Mouse (Mus musculus) heart, embryonic 16.5 days (tissue): ENCODE data around the gene Nmb. TPM values are rescaled to one million over a fixed set of nuclear protein-coding genes. Genes with fewer than 3 reads are reported as not detected.
A peak's percentile ranks its signal among the peaks of the same experiment; 100 is the strongest.
"Not testable (repeated sequence)": the region's sequence is repeated elsewhere in the genome, so short reads cannot be mapped to it uniquely, and the experiment has no call there.

ENCODE experiments used
- ATAC-seq: fragments of 200-750 bp; cut with Nextera tagmentation; replicated peaks from 2 replicates; pipeline ENCODE4 v1.8.0; 2017; ENCODE audit warnings: moderate number of reproducible peaks; ENCODE audit not compliant: insufficient read depth, low FRiP score; ENCODE audit errors: extremely low read depth
- H3K27ac ChIP-seq: fragments of 300-500 bp; sonication (generic); 2 replicates; pipeline ENCODE4 v1.5.1; 2014; ENCODE audit warnings: mild to moderate bottlenecking, low read length, control low read depth, moderate library complexity
- H3K27me3 ChIP-seq: fragments of 300-500 bp; sonication (generic); 2 replicates; pipeline ENCODE4 v1.6.1; 2014; ENCODE audit warnings: low read length, mixed read lengths; ENCODE audit not compliant: control insufficient read depth, insufficient read depth
- H3K36me3 ChIP-seq: fragments of 300-500 bp; sonication (generic); 2 replicates; pipeline ENCODE4 v1.6.1; 2014; ENCODE audit not compliant: control insufficient read depth, insufficient read depth
- H3K4me1 ChIP-seq: fragments of 300-500 bp; sonication (generic); 2 replicates; pipeline ENCODE4 v1.6.1; 2014; ENCODE audit warnings: low read length, mixed read lengths; ENCODE audit not compliant: control insufficient read depth, insufficient read depth
- H3K4me2 ChIP-seq: fragments of 300-500 bp; sonication (generic); 2 replicates; pipeline ENCODE4 v1.6.1; 2014; ENCODE audit warnings: low read depth, mild to moderate bottlenecking, control low read depth, low read length
- H3K4me3 ChIP-seq: fragments of 300-500 bp; sonication (generic); 2 replicates; pipeline ENCODE4 v1.5.1; 2014; ENCODE audit warnings: mild to moderate bottlenecking, control low read depth, low read length
- H3K9ac ChIP-seq: fragments of 300-500 bp; sonication (generic); 2 replicates; pipeline ENCODE4 v1.6.1; 2014; ENCODE audit warnings: low read length, control low read depth
- H3K9me3 ChIP-seq: fragments of 300-500 bp; sonication (generic); replicated peaks from 2 replicates; pipeline ENCODE4 v1.6.1; 2016; ENCODE audit warnings: low read length; ENCODE audit not compliant: control insufficient read depth
- WGBS: fragments of 180-500 bp; shearing (Covaris S2); extraction: QIAGEN DNeasy Blood & Tissue Kit; methylation state at CpG from one replicate; pipeline ENCODE4 v1.1.7; 2014; 5-methylcytosine and 5-hydroxymethylcytosine counted together
- polyA plus RNA-seq: library from polyadenylated mRNA; unstranded; fragments of >200 nt; fragmentation: Nextera tagmentation; extraction: Ambion mirVana; gene quantifications from 2 replicates; pipeline ENCODE4 v1.2.1, GENCODE M21; 2015

Nmb gene
- polyA plus RNA-seq = 4.9 and 5.8 TPM in 2 replicates

DNA sequence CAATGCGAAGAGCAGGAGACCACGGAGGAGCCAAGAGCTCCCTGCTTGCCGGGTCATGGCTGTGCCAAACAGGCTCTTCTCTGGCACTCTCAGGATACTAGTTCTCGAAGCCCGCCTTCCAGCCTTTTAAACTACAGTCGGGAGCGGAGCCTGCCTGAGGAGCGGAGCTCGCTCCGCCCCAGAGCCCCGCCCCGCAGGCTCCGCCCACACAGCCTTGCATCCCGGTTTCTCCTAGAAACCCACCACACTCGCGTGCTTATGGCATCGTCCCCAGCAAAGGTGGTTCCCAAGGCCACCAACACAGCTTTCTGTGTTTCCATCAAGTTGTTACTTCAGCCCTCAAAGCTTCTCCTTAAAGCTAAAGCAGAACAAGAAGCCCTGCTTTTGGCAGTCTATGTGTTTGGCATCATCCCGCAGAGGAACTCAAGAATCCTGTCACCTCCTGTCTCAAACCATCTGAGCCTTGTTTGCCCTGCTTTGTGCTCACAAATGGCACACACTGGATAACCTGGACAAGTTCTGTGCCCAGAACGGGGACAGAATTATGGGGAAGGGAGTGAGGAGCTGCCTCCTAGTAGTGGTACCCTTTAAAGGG is at the start of gene Nmb:
Gene Nmb (minus strand): TSS at position 156 of the 595 bp plus-strand sequence.
- Histone ChIP-seq H3K27me3 (no peaks in the 10 kb centered on the region), H3K27ac (no peak within 1 kb of the TSS), H3K36me3 (0 out of 2 replicates have a peak, but pooled peaks cover 3% of the 10 kb centered on the region), H3K9ac (peak within 1 kb of the TSS; percentile 75), H3K4me3 (peak within 1 kb of the TSS; percentile 62), H3K4me2 (peak within 1 kb of the TSS; percentile 89), H3K4me1 (peaks cover 17% of the 10 kb centered on the region), H3K9me3 (no peaks in the 10 kb centered on the region)
- peak; percentile 38; the same call in 1 of the 2 replicates for ATAC-seq
- 2% methylated on average over 19 of the region's 19 CpGs for WGBS

DNA sequence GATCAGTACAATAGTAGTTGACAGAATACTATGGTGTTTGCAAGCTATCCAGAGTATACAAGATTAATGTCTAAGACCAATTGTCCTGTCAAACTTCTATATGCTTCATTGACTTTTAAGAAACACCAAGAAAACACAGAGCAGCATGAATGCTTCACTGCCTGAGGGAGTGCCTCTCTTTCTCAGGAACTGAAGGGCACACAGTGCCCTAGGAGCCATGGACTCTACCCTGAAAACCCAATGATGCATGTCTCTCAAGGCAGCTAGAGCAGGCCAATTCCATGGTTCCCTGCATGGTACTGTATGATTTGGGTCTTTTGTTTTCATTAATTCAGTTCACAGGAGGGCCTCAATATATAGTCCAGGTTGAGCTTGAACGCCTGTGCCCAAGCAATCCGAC is 49.4 kb upstream of the Nmb start:
- Histone ChIP-seq H3K36me3 (no peaks in the 10 kb centered on the region), H3K27me3 (no peaks in the 10 kb centered on the region), H3K27ac (no peak overlapping the region), H3K4me1 (no peaks in the 10 kb centered on the region), H3K9me3 (no peaks in the 10 kb centered on the region), H3K4me2 (no peak overlapping the region), H3K4me3 (no peak overlapping the region), H3K9ac (no peak overlapping the region)
- WGBS = 85% methylated on average over 2 of the region's 2 CpGs
- ATAC-seq = no peak

- Histone ChIP-seq H3K9ac (no peak overlapping the region), H3K36me3 (no peaks in the 10 kb centered on the region), H3K27me3 (no peaks in the 10 kb centered on the region), H3K4me1 (no peaks in the 10 kb centered on the region), H3K4me2 (no peak overlapping the region), H3K27ac (no peak overlapping the region), H3K4me3 (no peak overlapping the region), H3K9me3 (no peaks in the 10 kb centered on the region)
- no peak for ATAC-seq
- WGBS = 57% methylated on average over 3 of the region's 3 CpGs
Observed at GRCm38 (mm10) chr7:80952140-80952539, 47.3 kb upstream of the Nmb start.

DNA sequence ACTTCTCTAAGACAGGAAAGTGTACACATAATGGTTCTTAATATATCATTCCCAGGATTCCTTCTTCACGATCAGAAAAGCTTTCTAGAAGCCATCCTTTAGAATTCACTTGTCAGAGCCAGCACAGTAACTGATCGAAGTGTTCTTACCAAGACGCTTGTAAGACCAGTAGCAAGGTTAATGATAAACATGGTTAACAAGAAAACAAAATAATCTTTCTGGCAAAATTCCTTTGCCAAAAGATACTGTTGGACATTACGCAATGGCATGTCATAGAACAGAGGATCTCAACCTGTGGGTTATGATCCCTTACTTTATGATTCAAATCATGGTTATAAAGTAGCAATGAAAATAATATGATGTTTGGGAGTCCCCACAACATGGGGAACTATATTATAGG is 46.6 kb upstream of the Nmb start:
- no peak for ATAC-seq
- Histone ChIP-seq H3K27ac (no peak overlapping the region), H3K9ac (no peak overlapping the region), H3K4me2 (no peak overlapping the region), H3K36me3 (no peaks in the 10 kb centered on the region), H3K27me3 (no peaks in the 10 kb centered on the region), H3K4me3 (no peak overlapping the region), H3K4me1 (peaks cover 4% of the 10 kb centered on the region), H3K9me3 (no peaks in the 10 kb centered on the region)
- WGBS = 78% methylated on average over 4 of the region's 4 CpGs

GRCm38 (mm10) chr7:80947445-80948350 is 42.8 kb upstream of the Nmb start, which contains the start of gene Sec11a:
Sec11a (minus strand) TSS chr7:80947780.
- 3% methylated on average over 44 of the region's 44 CpGs for WGBS
- Histone ChIP-seq H3K9ac (peak within 1 kb of the TSS; percentile 94), H3K4me2 (peak within 1 kb of the TSS; percentile 93), H3K27ac (peak within 1 kb of the TSS; percentile 98), H3K4me1 (peaks cover 12% of the 10 kb centered on the region), H3K36me3 (no peaks in the 10 kb centered on the region), H3K27me3 (no peaks in the 10 kb centered on the region), H3K4me3 (peak within 1 kb of the TSS; percentile 98), H3K9me3 (no peaks in the 10 kb centered on the region)
- peak; percentile 100 for ATAC-seq

GRCm38 (mm10) chr7:80939808-80940207 is 34.9 kb upstream of the Nmb start:
- 90% methylated on average over 4 of the region's 4 CpGs for WGBS
- ATAC-seq = no peak
- Histone ChIP-seq H3K27ac (no peak overlapping the region), H3K27me3 (no peaks in the 10 kb centered on the region), H3K36me3 (peaks cover 3% of the 10 kb centered on the region; the same call in 1 of the 2 replicates), H3K9me3 (no peaks in the 10 kb centered on the region), H3K4me2 (no peak overlapping the region), H3K9ac (no peak overlapping the region), H3K4me1 (peaks cover 4% of the 10 kb centered on the region; the same call in 1 of the 2 replicates), H3K4me3 (no peak overlapping the region)

DNA sequence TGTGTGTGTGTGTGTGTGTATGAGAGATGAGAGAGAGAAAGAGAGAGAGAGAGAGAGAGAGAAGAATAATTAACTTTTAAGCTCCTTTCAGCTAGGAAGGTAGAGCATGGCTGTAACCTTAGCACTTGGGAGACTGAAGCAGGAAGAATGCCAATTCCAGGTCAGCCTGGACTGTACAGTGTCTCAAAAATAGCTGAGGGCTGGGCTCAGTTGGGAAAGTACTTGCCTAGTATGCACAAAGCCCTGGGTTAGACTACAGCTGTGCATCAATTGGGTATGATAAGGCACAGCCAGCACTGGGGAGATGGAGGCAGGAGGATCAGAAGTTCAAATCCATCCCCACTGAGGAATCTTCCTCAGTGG is 32.4 kb upstream of the Nmb start:
- Histone ChIP-seq H3K27ac (peak overlapping the region; percentile 42; the same call in 1 of the 2 replicates), H3K36me3 (peaks cover 14% of the 10 kb centered on the region)
- H3K9ac ChIP-seq, H3K4me1 ChIP-seq, H3K9me3 ChIP-seq, H3K27me3 ChIP-seq, H3K4me2 ChIP-seq, H3K4me3 ChIP-seq: not testable (repeated sequence)
- ATAC-seq = peak; percentile 63

DNA sequence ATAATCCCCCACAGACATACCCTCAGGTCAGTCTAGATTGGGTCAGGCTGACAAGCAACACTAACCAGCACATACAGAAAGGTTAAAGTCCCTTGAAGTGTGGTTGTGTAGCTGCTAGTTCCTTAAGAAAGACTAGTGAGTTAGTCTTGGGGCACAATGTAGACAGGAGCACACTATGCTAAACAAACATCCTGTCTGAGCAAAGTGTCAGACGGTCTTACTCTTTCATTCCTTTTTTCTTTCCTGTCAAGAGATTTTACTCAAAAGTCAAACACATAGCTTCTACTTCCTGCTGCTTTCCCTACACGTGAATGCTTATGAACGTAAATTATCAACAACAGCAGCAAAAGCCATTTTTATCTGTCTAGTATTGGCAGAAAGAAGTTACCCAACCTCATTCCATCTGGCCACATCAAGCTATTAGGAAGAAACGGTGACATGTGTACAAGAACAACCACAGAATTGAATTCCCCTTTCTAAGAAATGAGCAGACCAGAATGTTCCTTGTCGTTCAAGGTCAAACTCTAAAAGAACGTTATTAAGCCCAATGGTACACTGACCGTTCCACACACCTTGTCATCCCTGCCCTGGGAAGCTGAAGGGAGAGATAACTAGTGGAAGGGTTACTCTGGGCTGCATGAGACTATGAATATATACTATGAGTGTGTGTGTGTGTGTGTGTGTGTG is 31.9 kb upstream of the Nmb start:
- not testable (repeated sequence) for H3K4me2 ChIP-seq, ATAC-seq, H3K4me3 ChIP-seq, H3K9ac ChIP-seq, H3K27me3 ChIP-seq, H3K9me3 ChIP-seq, H3K4me1 ChIP-seq
- WGBS = 33% methylated on average over 7 of the region's 7 CpGs
- H3K27ac ChIP-seq = peak overlapping the region; percentile 42; the same call in 1 of the 2 replicates
- H3K36me3 ChIP-seq = peaks cover 14% of the 10 kb centered on the region
